Mouse (Mus musculus): ENCODE results near the gene Capn3. TPM values are rescaled to one million over a fixed set of nuclear protein-coding genes. Genes with fewer than 3 reads are reported as not detected.

Gene Capn3
- polyA plus RNA-seq, 1 experiment from 2014 or later, result 1.7 TPM

DNA sequence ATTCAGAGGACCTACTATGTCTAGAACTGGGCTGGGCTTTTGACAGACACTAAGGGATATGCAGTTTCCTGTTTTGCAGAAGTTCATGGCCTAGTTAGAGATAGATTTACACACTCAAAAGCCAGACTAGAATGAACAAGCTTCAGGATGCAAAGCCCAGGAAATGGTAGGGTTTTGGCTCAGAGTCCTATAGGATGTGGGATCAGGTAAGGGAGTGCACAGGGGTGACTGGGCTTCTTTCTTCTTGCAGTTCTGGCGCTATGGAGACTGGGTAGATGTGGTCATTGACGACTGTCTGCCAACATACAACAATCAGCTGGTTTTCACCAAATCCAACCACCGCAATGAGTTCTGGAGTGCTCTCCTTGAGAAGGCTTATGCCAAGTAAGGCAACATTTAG, 28.4 kb downstream of the Capn3 start:
- Histone ChIP-seq H3K36me3 (no peaks in the 10 kb centered on the region), H3K9me3 (no peaks in the 10 kb centered on the region), H3K4me2 (replicated peaks) (no peak overlapping the region), H3K4me1 (replicated peaks) (no peaks in the 10 kb centered on the region), H3K9ac (replicated peaks) (no peak overlapping the region), H3K4me3 (replicated peaks) (no peak overlapping the region), H3K27ac (no peak overlapping the region), H3K27me3 (no peaks in the 10 kb centered on the region)
- no peak for ATAC-seq
- WGBS, result 91% methylated on average over 3 of the region's 3 CpGs

DNA sequence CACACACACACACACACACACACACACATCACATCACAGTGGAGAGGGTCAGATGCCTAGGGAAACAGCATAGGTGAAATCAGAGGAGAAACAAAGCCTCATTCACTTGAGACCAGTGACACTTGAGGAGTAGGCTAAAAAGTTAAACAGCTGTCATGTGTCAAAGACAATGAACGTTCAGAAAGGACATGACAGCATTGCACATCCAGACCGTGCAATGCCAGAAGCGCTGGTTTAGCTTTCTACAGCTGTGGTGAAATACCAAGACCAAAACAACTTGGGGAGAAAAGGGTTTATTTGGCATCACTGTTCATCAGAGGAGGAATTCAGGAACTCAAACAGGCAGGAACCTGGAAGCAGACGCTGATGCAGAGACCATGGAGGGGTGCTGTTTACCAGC, 37.4 kb downstream of the Capn3 start:
- Histone ChIP-seq H3K36me3 (no peaks in the 10 kb centered on the region), H3K9ac (replicated peaks) (no peak overlapping the region), H3K27ac (no peak overlapping the region), H3K4me1 (replicated peaks) (no peaks in the 10 kb centered on the region), H3K9me3 (no peaks in the 10 kb centered on the region), H3K4me3 (replicated peaks) (no peak overlapping the region), H3K4me2 (replicated peaks) (no peak overlapping the region), H3K27me3 (no peaks in the 10 kb centered on the region)
- 82% methylated on average over 4 of the region's 4 CpGs for WGBS
- ATAC-seq, result no peak

DNA sequence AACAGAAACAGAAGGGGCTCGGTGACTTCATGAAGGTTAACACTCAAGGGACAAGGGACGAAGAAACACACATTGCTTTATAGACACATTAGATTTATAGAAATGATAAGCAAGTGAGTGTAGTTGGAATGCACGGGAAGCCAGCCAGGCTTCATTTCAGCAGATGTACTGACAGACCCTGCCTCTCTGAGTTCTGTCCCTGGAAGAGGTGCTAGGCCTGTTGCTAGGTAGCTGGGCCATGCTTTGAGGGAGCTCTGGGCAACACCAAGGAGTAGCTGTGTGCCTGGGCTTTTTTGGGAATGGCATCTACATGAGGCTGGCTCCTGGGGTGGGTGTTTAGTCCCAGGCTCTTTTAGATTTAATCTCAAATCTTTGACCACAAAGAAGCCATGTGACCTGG, 40.7 kb downstream of the Capn3 start:
- Histone ChIP-seq H3K27me3 (no peaks in the 10 kb centered on the region), H3K36me3 (no peaks in the 10 kb centered on the region), H3K4me1 (replicated peaks) (peaks cover 6% of the 10 kb centered on the region), H3K9ac (replicated peaks) (no peak overlapping the region), H3K9me3 (no peaks in the 10 kb centered on the region), H3K4me2 (replicated peaks) (no peak overlapping the region), H3K27ac (no peak overlapping the region), H3K4me3 (replicated peaks) (no peak overlapping the region)
- ATAC-seq, result no peak
- WGBS, result 89% methylated on average over 3 of the region's 3 CpGs

DNA sequence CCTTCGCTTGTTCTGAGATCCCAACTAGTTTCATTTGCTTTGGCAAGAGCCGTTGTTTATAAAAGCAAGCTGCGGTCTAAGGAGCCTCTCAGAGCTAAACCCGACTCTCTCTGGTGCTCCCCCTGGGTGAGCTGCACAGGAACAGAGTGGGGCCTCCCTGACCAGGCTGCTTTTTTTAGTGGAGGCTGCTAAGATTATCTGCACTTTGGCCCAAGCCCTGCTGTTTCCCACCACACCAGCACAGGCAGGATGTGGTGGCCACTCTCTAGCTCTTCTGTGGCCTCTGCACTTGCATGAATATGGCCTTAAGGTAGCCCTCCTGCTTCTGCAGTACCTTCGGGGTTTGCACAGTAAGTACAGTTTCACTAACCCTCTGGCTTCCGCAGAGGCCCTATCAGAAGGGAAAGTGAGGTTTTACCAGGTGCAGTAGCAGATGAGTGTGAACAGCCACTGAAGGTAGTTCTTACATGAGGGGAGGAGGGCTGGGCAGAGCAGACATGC, 44.2 kb downstream of the Capn3 start:
- Histone ChIP-seq H3K4me2 (replicated peaks) (no peak overlapping the region), H3K4me1 (replicated peaks) (peaks cover 12% of the 10 kb centered on the region), H3K27ac (no peak overlapping the region), H3K9ac (replicated peaks) (no peak overlapping the region), H3K36me3 (peaks cover 12% of the 10 kb centered on the region), H3K27me3 (no peaks in the 10 kb centered on the region), H3K9me3 (no peaks in the 10 kb centered on the region), H3K4me3 (replicated peaks) (no peak overlapping the region)
- WGBS, result 77% methylated on average over 6 of the region's 6 CpGs
- no peak for ATAC-seq

DNA sequence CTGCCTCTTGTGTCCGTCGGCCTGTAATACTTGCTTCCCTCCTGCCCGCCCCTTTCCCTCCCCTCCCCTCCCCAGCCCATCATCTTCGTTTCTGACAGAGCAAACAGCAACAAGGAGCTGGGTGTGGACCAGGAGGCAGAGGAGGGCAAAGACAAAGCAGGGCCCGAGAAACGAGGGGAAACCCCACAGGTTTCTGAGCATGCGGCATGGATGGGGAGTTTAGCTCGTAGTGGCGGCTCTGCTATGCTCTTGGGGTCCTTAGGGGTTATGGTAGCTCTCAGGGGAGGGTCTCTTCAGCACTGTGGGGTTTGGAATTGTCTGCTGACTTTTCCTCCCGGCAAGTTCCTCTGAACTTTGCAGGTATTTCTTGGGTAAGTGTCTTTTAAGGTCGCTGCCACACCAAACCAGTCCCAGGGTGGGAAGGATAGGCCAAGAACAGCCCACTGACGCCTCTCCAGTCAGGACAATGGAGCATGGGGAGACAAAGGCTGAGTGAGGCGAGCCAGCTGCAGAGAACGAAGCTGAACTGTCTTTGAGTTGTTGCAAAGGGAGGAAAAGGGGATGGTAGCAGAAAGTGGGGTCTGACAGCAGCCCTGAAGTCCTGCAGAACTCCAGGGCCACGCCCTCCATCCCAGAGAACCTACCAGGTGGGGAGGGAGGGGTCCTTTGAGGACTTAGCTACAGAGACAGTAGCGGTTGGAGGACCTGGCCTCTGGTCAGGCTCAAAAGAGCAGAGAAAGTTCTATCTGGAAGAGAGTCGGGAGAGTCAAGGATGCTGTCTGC, 45.5 kb downstream of the Capn3 start:
- 44% methylated on average over 17 of the region's 17 CpGs for WGBS
- Histone ChIP-seq H3K27ac (no peak overlapping the region), H3K4me3 (replicated peaks) (no peak overlapping the region), H3K4me2 (replicated peaks) (no peak overlapping the region), H3K9ac (replicated peaks) (no peak overlapping the region), H3K4me1 (replicated peaks) (peaks cover 12% of the 10 kb centered on the region), H3K36me3 (peaks cover 24% of the 10 kb centered on the region), H3K27me3 (no peaks in the 10 kb centered on the region), H3K9me3 (no peaks in the 10 kb centered on the region)
- ATAC-seq, result 0 out of 2 replicates have a peak, but pooled peaks have one; percentile 11

- Histone ChIP-seq H3K36me3 (peaks cover 29% of the 10 kb centered on the region), H3K9me3 (no peaks in the 10 kb centered on the region), H3K27ac (no peak overlapping the region), H3K4me3 (replicated peaks) (no peak overlapping the region), H3K4me2 (replicated peaks) (no peak overlapping the region), H3K27me3 (no peaks in the 10 kb centered on the region), H3K9ac (replicated peaks) (no peak overlapping the region), H3K4me1 (replicated peaks) (peaks cover 12% of the 10 kb centered on the region)
- 77% methylated on average over 13 of the region's 13 CpGs for WGBS
- ATAC-seq, result no peak
These were observed 46.2 kb downstream of the Capn3 start for GRCm38 (mm10) chr2:120501931-120502604.

GRCm38 (mm10) chr2:120502605-120502990, 46.8 kb downstream of the Capn3 start:
- WGBS, result 77% methylated on average over 3 of the region's 3 CpGs

GRCm38 (mm10) chr2:120503094-120503493, 47.3 kb downstream of the Capn3 start:
- no peak for ATAC-seq
- no peak overlapping the region for H3K9ac ChIP-seq (replicated peaks)
- H3K27ac ChIP-seq, result no peak overlapping the region
- H3K9me3 ChIP-seq, result no peaks in the 10 kb centered on the region
- 89% methylated on average over 6 of the region's 6 CpGs for WGBS
- no peak overlapping the region for H3K4me3 ChIP-seq (replicated peaks)
- no peak overlapping the region for H3K4me2 ChIP-seq (replicated peaks)
- H3K27me3 ChIP-seq, result no peaks in the 10 kb centered on the region
- H3K4me1 ChIP-seq (replicated peaks), result peaks cover 12% of the 10 kb centered on the region
- peaks cover 37% of the 10 kb centered on the region for H3K36me3 ChIP-seq

More at GRCm38 (mm10) chr2:120502605-120502990, 46.8 kb downstream of the Capn3 start:
- Histone ChIP-seq H3K9me3 (no peaks in the 10 kb centered on the region), H3K4me3 (replicated peaks) (no peak overlapping the region), H3K36me3 (peaks cover 34% of the 10 kb centered on the region), H3K27ac (no peak overlapping the region), H3K9ac (replicated peaks) (no peak overlapping the region), H3K27me3 (no peaks in the 10 kb centered on the region), H3K4me1 (replicated peaks) (peaks cover 12% of the 10 kb centered on the region), H3K4me2 (replicated peaks) (no peak overlapping the region)
- ATAC-seq, result no peak

DNA sequence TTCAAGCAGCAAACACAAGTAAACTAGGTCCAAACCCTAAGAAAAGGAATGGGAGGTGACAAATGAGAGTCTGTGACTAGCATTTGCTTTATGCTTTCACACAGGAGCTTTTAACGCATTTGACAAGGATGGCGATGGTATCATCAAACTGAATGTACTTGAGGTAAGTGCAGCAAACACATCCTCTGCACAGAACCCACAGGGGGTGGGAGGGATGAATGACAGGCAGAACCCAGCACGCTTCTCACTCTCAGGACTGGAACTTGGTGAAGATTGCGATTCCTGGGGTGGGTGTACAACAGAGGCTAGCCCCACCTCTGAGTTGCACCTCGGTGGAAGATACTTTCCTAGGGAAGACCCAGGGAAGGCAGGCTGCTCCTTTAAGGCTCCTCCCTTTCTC, 48.2 kb downstream of the Capn3 start:
- H3K4me1 ChIP-seq (replicated peaks), result peaks cover 12% of the 10 kb centered on the region
- no peak overlapping the region for H3K4me3 ChIP-seq (replicated peaks)
- peaks cover 46% of the 10 kb centered on the region for H3K36me3 ChIP-seq
- H3K9ac ChIP-seq (replicated peaks), result no peak overlapping the region
- no peaks in the 10 kb centered on the region for H3K9me3 ChIP-seq
- no peaks in the 10 kb centered on the region for H3K27me3 ChIP-seq
- H3K4me2 ChIP-seq (replicated peaks), result no peak overlapping the region
- WGBS, result 93% methylated on average over 5 of the region's 5 CpGs
- no peak for ATAC-seq
- H3K27ac ChIP-seq, result no peak overlapping the region

GRCm38 (mm10) chr2:120514181-120514580, 58.4 kb downstream of the Capn3 start:
- ATAC-seq, result no peak
- no peaks in the 10 kb centered on the region for H3K4me1 ChIP-seq (replicated peaks)
- no peak overlapping the region for H3K4me3 ChIP-seq (replicated peaks)
- peaks cover 81% of the 10 kb centered on the region for H3K36me3 ChIP-seq
- H3K9ac ChIP-seq (replicated peaks), result no peak overlapping the region
- no peak overlapping the region for H3K27ac ChIP-seq
- no peaks in the 10 kb centered on the region for H3K9me3 ChIP-seq
- no peak overlapping the region for H3K4me2 ChIP-seq (replicated peaks)
- no peaks in the 10 kb centered on the region for H3K27me3 ChIP-seq
- 95% methylated on average over 4 of the region's 4 CpGs for WGBS

DNA sequence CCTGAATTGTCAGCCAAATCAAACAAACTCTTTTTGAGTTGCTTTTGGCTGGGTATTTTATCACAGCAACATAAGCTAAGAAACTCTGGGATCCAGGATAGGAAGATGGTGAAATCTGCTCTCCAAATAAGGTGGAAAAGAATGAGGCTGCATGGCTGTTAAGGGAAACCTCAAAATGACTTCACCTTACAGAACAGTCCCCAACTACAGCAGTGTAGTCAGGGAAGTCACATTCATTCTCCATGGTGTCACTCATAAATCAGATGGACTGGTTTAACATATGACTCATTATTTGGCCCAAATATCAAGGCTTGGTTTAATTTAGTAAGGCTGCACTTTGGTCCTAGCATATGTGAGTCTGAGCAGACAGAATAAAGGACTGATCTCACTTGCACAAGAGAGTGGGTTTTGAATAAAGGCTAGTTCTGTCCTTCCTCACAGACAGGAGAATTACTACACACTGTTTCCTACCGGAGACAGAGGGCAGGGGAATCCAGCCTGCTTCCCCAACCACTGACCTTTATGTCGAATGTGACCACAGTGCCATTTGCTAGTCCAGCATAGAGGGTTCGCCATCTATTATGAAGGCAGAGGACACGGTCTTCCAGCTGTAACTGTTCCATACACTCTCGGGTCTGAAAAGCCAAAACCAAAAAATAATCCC, 62.9 kb downstream of the Capn3 start:
- Histone ChIP-seq H3K36me3 (peaks cover 88% of the 10 kb centered on the region), H3K4me1 (replicated peaks) (no peaks in the 10 kb centered on the region), H3K4me2 (replicated peaks) (no peak overlapping the region), H3K9ac (replicated peaks) (no peak overlapping the region), H3K27ac (no peak overlapping the region), H3K9me3 (no peaks in the 10 kb centered on the region), H3K27me3 (no peaks in the 10 kb centered on the region), H3K4me3 (replicated peaks) (no peak overlapping the region)
- no peak for ATAC-seq
- 92% methylated on average over 5 of the region's 5 CpGs for WGBS

DNA sequence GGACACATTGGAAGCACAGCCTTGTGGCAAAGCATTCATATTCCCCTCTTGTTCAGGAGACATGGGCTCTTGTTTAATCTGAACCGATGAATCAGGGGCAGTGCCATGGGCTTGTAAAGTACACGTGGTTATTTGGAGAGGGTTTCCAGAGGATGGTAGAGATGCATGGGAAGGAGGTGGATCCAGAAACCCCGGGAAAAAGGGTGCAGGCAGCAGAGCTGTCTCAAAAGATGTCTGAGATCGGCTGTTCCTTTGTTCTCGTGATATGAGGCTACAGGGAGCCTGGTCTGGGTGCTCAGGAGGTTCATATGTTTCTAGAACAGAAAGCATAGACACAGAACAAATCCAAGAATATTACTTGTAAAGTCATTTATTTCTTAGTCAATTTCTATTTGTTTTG, 71.0 kb downstream of the Capn3 start:
- ATAC-seq, result no peak
- H3K27me3 ChIP-seq, result no peaks in the 10 kb centered on the region
- no peaks in the 10 kb centered on the region for H3K4me1 ChIP-seq (replicated peaks)
- no peak overlapping the region for H3K27ac ChIP-seq
- H3K9ac ChIP-seq (replicated peaks), result no peak overlapping the region
- H3K4me3 ChIP-seq (replicated peaks), result no peak overlapping the region
- no peaks in the 10 kb centered on the region for H3K9me3 ChIP-seq
- 88% methylated on average over 5 of the region's 5 CpGs for WGBS
- H3K4me2 ChIP-seq (replicated peaks), result no peak overlapping the region
- H3K36me3 ChIP-seq, result peaks cover 95% of the 10 kb centered on the region

All from midbrain, embryonic 13.5 days (tissue).